Mouse (Mus musculus) telencephalon, adult 2 months (tissue): Measurements from ENCODE around the gene Gbgt1.
"Not testable (repeated sequence)": the region's sequence is repeated elsewhere in the genome, so short reads cannot be mapped to it uniquely, and the experiment has no call there.

ENCODE experiments used
- DNase-seq: peaks from one replicate; pipeline ENCODE4 v3.0.0-alpha.2; 2011; ENCODE audit warnings: low read depth, low spot score

Gene Gbgt1

DNA sequence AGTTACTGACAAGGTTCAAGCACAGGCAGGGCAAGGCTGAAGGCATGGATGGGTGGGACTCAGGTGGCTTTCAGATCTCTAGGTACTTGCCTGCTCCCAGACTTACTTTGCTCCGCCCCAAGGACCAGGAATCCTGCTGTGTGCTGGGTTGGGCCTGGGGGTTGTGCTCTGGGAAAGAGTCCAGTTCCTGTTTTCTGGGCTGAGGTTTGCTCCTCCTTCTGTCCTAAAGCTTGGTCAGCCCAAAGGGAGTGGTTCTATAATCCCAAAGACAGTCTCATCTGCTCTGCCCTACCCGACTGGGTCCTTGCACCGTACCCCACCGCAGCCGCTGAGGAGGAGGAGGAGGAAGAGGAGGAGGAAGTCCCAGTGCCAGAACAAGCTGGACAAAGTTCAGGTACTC lies at the start of gene Gbgt1:
TSS of gene Gbgt1 (plus strand) at position 221 of the 400 bp plus-strand sequence.
- DNase-seq = no peak

DNA sequence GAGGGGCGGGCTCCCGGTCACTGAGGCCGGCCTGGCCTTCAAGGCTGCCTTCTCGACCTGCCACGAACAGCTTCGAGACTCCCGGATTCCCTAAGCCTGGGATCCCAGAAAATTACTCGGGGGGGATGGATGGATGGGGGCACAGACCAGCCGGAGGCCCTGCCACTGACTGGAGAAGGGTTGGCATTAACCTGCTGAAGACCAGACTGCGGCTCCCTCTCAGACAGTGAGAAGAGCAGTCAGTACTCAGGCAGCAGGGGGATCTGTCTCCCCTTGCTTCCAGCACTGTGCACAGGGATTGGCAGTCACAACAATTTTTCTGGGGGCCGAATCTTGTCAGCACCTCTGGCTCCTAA lies 49.4 kb upstream of the Gbgt1 start:
- DNase-seq = no peak

DNA sequence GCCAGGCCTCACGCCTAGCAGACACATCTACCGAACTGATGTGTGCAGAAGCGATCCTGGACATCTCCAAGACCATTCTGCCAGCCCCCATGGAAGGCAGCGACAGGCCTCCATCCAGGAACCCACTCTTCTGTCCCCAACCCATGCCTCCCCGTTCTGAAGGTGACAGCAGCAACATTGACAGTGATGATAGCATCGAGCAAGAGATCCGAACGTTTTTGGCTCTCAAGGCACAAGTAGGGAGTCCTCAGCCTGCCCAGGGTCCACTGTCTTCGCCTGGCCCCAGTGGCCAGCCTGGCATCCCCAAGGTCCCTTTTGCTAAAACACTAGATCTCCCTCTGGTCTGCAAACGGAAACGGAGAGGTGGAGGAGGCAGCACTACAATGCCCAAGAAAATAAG lies 45.0 kb upstream of the Gbgt1 start:
- no peak for DNase-seq

DNA sequence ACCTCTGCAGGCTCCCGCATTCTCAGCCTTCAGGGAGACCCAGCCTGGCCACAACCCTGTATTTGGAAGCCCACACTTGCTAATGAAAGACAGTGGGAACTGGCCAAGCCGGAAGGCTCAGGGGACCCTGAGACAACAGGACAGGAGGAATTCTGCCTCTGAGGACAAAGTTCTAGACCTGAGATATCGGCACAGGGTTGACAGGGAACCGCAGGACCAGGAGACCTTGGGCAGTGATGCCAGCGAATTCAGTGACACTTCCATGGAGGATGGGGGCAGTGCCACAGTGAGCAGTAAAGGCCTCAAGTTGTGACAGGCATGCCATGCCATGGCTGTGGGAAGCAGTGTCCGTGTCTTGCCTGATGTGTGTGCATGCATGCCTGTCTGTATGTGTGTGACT lies 43.2 kb upstream of the Gbgt1 start:
- DNase-seq = no peak

DNA sequence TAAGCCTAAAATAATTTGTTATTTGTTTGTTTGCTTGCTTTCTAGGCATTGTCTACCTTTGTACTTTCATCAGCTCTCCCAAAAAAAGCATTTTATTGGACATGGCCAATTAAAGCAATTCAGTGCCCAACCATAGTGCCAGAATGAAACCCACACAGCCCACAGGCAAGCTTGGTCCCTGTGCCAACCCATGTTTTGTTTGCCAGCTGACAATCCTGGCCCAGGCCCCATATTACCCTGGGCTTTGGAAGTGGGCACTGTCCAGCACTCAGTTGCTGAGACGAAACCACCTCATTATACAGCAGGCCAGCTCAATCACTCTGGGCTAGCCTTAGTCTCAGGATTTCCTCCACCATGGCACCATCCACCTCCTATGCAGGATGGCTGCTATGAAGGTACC lies 40.1 kb upstream of the Gbgt1 start:
- DNase-seq = no peak

DNA sequence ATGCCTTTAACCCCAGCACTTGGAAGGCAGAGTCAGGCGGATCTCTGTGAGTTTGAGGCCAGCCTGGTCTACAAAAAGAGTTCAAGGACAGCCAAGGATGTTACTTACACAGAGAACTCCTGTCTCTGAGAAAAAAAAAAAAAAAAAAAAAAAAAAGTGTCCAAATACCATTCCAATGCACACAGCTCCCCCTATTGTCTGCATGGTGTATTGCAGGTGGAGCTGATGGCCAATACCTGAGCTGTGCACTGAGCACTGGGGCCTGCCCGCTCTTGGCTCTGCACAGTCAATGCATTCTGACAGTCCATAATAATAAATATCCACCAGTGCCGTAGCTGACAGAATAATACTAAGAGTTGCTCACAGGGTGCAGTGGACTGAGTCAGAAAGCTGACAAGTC lies 32.8 kb upstream of the Gbgt1 start:
- DNase-seq = no peak

DNA sequence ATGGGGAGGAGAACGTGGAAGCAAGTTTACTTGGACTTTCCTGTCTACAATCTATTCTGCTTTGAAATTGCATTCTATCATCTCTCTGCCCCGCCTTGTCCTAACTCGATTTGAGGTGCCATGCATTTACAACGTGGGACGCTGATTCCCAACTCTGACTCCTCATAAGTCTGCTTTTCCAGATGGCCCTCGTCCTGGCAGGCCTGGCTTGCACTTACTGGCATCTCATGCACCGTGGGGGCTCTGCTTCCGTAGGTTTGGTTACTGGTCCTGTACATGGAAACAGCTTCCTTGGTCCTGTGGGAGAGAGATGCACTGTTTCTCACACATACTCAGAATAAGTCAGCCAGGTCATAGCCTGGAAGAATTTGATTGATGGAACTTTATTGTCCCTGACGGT lies 31.8 kb upstream of the Gbgt1 start:
- DNase-seq = no peak

DNA sequence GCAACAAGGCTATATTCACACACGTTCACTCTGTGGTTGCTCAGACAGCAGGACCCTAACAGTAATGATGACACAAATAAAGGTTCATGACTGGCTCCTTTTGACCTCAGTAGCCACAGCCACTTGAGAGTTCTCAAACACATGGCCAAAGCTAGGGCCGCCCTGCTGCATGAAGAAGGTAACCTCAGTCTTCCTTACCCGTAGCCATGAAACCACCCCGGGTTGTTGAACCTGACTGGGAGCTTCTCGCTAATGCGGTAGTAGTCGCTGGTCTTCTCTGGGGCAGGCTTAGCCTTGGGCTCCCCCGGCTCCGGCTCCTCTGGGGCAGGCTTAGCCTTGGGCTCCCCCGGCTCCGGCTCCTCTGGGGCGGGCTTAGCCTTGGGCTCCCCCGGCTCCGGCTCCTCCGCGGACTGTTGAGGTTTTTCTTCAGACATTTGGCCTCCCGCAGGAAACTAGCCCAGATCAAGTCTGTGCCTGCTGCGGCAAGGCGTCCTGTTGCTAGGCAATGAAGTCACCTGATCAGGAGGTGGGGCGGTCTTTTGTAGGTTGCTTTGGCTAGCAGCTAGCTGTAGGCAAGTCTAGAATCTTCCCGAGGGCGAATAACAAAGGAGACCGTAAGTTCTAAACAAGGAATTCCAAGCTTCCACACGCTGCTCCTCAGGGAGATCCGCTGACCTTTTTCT lies 30.7 kb upstream of the Gbgt1 start, which contains the start of gene 1700007K13Rik:
TSS of gene 1700007K13Rik (minus strand) at position 497 of the 683 bp plus-strand sequence.
- peak; percentile 73 for DNase-seq

DNA sequence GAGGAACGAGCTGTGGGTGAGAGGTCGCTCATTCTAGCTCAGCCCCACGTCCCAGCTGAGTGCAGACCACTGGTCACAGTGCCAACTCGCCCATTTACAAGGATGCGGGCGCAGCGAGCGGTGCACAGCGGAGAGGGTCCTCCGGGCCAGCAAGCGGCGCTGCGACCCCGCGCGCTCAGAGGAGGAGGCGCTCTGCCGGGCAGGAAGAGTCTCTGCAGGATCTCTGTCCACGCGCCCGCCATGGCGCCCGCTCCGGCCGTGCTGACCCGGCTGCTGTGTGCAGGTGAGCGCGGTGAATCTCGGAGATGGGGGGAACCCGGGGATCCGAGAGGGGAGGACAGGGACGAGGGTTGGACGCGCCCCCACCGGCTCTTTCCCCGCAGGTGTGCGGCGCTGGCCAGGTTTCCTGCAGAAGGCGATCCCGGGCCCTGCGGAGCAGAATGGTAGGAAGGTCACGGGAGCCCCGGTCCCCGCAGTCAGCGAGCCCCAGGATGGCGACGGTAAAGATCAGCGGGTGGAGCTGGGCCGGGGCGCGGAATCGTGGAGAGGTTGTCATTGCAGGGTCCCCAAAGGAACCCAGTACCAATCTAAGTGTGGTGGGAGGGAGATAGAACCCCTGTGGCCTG lies 28.7 kb upstream of the Gbgt1 start, which contains the start of gene Mrps2:
TSS of gene Mrps2 (plus strand) at position 207 of the 626 bp plus-strand sequence.
- DNase-seq = peak; percentile 58

DNA sequence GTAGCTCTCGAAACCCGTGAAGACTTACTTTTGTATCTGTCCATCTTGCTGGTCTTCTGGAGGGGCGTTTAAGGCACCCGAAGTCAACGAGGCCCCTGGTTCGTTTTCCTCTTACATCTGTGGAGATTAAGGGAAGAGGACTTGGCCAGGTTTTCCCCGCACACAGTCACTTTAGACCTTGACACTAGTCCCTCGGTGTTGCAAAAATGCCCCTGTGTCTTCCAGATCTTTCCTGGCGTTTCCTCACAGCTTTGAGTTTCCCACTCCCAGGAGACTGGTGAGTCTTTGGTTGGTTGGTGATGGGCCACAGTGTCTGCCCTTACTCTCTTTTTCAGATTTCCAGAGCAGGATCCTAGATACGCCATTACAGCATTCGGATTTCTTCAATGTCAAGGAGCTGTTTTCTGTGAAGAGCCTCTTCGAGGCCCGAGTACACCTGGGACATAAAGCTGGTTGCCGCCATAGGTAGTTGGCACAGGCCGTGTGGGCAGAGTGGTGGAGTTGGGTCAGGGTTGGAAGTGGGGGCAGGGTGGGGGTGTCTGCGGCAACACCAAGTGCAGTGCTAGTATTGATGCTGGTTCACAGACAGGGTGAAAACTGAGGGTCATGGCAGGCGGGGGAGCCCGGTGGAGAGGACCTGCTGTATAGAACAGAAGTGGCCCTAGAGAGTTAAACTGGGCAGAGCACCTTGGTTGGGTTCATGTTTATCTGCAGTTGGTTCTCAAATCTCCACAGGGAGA lies 28.0 kb upstream of the Gbgt1 start:
- DNase-seq = no peak

DNA sequence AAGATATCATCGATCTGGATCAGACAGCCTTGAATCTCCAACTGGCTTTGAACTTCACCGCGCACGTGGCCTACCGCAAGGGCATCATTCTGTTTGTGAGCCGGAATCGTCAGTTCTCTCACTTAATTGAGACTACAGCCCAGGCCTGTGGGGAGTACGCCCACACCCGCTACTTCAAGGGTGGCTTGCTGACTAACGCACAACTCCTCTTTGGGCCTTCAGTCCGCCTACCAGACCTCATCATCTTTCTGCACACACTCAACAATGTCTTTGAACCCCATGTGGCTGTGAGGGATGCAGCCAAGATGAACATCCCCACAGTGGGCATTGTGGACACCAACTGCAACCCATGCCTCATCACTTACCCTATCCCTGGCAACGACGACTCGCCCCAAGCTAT lies 27.2 kb upstream of the Gbgt1 start:
- no peak for DNase-seq

DNA sequence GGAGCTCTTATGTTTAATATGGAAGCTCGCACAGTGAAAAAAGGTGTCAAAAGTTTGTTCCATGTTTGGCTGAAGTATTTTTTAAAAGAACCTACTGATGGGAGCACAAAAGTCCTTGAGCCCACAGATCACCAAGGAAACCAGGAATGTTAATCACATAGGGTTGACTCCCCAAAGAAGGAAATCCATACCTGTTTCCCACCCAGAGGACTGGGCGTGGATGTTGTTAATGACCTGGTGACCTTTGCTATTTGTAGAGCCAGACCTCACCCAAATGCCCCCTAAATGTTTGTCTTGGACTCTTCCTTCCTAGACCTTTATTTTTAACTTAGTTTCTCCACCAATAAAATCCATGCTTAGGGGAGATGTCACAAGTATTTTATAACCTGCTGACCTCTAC lies 26.1 kb upstream of the Gbgt1 start:
- DNase-seq = no peak

DNA sequence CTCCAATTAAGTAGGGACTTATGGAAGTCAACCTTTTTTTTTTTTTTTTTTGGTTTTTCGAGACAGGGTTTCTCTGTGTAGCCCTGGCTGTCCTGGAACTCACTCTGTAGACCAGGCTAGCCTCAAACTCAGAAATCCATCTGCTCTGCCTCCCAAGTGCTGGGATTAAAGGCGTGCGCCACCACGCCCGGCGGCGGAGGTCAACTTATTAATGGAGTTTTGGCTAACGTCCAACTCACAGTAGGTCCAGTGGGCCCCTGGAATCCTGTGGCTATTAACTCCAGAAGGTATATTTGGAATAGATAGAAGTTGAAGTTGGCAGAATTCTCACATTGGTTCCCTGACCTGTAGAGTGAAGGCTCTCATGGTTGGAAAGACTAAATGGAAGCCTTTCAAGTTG lies 24.7 kb upstream of the Gbgt1 start:
- not testable (repeated sequence) for DNase-seq

DNA sequence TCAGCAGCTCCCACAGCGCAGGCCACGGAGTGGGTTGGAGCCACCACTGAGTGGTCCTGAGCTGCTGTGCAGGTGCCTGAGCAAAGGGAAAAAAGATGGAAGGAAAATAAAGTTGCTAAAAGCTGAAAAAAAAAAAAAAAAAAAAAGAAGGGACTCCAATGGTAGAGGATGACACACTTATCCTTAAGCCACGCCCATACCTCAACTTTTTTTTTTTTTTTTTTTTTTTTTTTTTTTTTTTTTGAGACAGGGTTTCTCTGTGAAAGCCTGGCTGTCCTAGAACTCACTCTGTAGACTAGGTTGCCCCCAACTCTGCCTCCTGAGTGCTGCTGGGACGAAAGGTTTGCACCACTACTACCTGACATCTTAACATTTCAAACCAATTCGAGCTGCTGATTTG lies 18.7 kb upstream of the Gbgt1 start:
- not testable (repeated sequence) for DNase-seq

DNA sequence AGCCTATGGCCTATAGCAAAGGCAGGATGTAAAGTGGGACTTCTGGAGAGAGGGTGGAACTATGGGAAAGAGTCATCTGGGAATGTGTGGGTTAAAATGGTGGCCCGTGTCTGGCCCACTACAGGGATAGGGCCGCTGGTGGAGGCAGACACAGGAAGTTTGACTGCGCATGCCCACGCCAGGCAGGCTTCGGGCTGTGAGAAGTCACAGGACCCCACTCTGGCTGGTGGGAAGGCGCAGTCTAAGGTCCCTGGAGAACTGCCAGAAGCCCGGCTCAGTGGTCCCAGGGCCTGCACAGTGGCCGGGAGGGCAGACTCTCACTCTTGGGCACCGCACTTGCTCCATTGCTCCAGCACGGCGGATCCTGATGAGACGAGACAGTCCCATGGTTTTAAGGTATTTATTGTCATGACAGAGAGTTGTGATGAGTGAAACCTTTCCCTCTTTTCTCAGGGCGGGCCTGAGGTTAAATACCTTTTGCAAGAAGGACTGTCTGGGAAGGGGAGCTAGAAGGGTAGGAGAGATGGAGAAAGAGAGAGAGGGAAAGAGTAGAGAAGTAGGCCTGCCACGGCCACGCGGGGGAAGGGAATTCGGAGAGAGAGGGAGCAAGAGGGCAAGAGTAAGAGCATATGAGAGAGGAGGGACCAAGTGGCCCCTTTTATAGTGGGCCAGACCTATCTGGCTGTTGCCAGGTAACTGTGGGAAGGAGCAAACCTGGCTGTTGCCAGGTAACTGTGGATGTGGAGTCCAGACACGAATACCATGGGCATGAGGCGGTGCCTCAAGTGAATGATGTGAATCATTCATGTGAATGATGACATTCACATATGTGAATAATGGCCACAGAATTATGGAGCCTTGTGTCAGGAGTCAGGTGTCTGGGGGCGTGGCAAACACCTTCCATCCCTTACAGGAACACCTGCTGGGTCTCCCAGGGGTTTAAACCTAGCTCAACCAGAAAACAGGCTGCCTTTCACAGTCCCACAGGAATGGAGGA lies 17.2 kb upstream of the Gbgt1 start:
- no peak for DNase-seq

DNA sequence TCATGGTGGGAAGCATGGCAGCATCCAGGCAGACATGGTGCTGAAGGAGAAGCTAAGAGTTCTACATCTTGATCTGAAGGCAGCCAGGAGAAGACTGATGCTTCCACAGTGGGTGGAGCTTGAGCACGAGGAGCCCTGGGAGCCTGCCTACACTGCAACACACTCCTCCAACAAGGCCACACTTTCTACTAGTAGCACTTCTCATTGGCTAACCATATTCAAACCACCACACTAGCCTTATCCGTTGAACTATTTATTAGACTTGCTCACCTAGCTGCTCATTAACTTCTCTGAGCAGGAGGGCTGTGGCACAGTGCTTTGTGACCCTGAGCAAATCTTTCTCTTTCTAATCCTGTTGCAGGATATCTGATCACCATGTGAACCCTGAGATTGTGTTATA lies 12.8 kb upstream of the Gbgt1 start:
- no peak for DNase-seq

DNA sequence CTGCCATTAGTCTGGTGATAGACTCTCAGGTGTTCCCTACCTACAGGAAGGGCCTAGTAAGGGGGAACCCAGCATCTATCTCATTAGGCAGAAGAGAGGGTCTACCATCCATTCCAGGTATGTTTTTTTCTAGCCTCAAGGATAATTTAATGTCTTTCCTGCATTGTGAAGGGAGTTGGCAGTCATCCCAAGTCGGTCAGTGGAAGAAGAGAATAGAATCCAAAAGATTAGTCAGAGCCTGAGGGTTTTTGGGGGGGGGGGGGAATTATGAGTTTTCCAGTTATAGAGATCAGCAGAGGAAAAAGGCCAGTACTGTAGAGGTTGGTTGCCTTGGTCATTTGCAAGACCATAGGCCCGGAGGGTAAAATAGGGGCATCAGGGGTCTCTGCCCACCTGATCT lies 2.2 kb upstream of the Gbgt1 start:
- no peak for DNase-seq

DNA sequence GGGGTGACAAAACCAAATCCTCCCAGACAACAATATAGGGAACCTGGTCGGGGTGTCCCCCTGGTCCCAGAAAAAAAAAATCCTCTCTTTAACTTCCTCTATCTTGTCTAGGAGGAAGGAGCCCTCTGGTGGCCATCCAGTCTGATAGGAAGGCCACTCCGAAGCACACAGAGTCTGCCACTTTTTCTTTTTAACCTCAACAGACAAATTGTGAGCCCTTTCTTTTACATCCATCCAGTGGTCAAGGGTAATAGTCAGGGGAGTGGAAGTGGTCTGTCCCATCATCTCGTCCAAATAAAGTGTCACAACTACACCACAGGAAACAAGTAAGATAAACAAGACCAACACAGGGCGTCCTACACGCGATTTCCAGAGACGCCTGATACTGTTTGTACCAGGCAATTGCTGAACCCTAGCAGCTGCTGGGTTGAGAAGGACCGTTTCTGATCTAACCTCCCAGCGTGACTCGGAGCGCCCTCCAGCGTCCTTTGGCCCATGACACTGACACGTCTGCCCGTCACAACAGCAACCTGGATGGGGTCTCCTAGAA lies 1.4 kb upstream of the Gbgt1 start:
- DNase-seq = no peak

DNA sequence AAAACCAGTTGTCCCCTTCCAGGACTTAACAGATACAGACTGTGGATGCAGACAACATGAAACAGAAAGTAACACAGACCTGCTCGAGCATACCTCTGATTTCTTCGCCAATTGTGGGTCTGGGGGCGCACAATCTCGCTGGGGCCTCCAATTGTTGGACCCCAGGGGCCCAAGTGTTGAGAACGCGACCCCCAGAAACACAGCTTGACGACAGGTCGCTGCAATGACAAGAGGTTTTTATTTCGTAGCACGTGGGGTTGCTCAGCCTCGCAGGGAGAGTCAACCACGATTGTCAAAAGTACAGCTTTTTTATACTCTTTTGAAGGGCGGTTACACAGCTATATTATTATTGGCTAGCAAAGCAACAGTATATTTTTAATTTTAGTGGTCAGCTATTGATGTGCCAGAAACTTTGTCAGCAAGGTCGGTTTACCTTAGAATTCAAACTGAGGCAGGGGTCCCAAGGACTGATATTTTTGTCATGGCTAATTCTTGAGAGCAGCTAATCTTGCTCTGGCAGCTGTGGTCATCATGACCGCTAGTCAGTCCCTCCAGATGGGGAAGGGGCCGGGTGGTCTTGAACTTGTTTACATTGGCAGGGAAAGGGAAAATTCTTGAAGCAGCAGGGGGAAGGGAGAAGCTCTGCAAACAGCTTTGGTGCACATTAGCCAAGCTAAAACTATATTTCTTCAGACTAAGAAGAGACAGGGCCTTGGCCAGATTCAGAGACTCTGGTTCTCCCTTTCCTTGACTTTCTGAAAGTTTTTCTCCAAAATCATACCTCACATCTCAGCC lies 693 bp upstream of the Gbgt1 start:
- no peak for DNase-seq

DNA sequence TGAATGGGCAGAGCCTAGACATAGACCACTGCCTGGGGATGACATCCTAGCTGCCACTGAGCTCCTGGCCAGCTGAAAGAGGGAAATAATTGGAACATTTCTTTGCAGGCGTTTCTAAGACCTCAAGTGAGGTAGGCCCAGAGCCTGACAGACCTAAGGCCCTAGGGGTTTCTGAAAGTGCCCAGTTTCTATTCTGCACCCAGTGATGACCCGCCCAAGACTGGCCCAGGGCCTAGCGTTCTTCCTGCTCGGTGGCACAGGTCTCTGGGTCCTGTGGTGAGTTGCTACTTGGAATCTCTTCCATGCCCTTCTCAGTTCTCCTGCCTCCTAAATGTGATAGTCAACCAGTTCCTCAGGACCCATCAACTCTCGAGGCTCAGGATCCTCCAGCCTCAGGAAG lies 870 bp downstream of the Gbgt1 start:
- no peak for DNase-seq

DNA sequence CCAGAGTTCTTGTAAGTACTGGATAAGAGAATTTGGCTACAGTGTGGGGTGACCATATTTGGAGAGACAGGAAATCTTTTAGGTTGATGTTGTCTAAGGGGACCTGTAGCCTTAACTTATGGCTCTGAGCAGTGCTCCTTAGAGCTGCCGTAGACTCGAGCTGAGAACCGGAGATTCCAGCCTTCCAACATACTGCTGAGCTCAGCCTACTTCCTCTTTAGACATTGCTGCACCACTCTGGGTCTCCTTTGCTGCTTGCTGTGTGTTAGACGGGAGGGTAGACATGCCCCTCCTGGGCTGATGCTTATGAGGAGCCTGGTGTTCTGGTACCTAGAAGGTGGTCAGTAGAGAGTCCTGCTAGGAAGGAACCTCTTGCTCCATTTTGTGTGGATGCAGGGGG lies 1.7 kb downstream of the Gbgt1 start:
- DNase-seq = no peak
